Mouse (Mus musculus) monocyte, adult 2 months (primary cell): ENCODE results near the gene Ttc14.

ENCODE experiments used
- DNase-seq, 2 experiments: peaks; one replicate each; pipeline ENCODE4 v3.0.0; 2022; ENCODE audit warnings: low spot score in 2 of 2, low read depth in 1 of 2

The Ttc14 gene

DNA sequence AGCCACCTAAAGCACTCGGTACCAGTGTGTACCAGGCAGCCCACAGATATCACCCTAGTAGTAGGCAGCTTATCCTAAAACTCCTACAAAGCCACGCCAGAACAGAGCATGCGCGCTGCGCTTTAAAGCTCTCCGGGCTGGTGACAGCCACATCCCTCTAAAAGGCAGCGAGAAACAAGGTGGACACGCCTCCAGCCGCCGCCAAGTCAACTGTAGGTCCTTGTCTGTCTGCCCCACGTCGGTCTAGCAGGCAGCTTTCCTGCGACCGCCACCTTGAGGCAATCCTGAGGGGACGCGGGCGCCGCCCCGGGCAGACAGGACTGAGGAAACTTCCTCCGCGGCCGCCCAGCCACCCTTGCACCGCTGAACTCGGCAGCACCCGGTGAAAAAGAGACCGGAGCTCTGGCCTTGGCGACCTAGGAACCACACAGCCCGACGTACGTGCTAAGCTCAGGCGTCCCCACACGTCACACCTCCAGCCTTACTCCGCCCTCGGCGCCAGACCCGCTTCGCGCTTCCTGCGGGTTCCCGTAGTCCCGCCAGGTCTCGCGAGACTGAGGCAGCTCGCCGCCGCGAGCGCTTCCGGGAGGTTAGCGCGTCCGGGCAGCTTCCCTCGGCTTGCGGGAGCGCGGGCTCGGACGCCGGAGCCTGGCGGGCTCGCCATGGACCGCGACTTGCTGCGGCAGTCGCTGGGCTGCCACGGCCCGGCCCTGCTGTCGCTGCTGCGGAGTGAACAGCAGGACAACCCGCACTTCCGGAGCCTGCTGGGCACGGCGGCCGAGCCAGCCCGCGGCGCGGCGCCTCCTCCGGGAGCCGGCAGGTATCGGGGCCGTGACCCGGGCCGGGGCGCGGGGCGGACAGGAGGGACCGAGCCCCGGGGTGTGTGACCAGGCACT lies at the start of gene Ttc14:
Gene Ttc14, plus strand, starts transcription at position 216 of the 896 bp plus-strand sequence.
- DNase-seq: peak; percentile 90 to 95

DNA sequence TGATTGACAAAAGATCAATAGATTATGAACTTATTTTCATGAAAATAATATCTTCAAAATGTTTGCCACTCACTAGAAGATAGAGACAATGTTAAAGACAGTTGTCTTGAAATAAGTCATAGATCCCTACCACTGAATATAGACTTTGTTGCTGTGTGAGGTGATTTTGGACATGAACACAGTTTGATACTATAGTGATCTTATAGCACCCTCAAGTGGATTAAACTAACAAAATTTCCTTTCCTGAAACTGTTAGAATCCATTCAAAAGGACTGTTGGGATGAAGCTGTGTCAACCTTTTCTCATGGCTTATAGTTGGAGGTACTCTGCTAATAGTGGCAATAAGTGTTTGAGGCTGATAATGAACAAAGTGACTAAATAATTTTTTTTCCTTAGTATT lies 8.7 kb upstream of the Ttc14 start:
- DNase-seq: no peak

DNA sequence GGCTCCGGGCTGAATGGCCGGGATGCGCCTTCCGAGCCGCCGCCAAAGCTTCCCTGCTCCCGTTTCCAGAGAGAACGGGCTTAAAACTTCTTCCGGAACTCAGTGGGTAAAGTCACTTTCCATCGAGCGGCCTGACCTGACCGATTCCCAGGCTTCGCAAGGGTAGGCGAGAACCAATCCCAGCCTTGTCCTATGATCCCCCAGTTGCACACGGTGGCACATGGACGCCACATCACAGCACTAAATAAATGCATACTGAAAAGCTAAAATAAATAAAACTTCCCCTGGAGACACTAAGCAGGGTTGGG lies 835 bp downstream of the Ttc14 start:
- DNase-seq: no peak

DNA sequence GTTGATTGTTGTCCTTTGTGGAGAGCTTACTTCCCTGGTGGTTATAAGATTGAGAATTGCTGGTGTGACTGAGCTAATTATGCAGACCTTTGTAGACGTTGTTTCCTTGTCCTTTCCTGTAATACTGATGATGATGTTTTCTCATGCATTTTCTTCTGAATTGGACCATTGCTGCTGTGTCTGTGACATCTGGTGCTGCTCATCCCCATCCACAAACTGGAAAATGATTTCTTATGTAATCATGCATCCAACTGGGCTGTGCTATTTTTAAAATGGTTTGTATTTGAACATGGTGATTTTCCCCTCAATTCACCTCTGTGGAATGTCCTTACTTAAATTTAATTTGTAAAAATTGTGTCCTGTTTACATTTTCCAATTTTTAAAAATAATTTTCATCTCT lies 7.5 kb downstream of the Ttc14 start:
- DNase-seq: no peak

DNA sequence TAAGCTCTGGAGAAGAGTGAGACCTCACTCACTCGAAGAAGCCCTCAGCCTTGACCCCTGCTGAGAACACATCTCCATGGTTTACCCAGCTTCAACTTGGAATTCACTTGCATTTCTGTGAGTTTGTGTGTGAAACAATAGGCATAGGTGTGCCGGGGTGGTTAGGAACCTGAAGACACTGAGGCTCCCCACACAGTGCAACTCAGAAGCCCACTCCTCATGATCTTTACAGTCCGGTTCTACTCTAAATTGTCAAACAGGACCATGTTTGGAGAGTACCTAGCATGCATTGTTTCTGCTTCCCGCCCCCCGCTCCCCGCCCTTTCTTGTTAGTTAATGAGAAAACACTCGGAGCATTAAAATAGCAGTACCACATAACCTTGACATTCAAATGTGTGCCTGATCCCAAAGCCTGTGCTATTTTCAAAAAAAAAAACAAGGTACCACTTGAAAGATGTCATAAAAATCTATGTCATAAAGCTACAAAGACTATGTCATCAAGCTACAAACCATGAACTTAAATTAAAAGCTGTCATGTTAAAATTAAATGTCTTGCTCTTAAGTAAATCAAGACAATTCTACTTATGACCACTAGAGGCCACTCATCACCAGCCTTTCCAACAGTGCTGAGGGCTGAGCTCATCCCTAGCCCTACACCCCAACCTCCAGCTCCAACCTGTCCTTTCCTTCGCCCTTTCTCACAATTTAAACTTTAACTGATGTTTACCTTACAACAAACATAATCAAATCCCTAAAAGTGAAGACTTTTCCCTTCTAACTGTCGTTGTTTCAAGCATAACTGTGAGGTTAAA lies 24.7 kb downstream of the Ttc14 start:
- no peak for DNase-seq

DNA sequence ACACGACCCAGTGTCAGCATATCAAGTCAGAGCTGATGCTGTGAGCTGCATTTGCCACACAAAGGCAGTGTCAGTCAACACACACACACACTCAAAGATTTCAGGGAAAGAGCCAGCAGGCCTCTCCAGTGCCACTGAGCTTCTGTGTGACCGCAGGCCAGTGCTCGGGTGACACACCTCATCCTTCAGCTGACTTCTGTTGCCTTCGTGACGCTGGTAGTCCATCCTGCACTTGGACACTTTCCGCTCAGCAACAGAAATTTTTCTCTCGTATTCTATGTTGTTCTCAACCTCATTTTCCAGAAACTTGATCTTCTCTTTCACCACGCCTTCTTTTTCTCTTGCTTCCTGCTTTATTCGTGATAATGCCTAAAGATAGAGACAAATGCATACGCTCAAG lies 32.7 kb downstream of the Ttc14 start:
- DNase-seq: no peak

DNA sequence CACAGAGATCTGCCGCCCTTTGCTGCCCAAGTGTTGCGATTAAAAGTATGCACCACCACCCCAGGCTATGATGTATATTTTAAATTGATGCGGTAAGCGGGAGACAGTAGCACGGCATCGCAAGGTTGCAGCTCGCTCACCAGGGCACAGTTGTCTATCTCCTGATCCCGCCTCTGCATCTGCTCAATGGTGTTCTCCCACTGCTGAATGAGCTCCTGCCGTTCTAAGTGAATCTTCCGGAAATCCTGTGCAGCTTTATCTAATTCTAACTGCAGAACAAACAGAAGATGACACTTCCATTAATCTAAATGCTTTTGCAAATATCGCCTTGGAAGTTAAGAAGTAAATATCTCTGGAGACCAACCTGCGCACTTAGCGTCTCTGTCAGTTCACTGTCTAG lies 36.9 kb downstream of the Ttc14 start:
- no peak for DNase-seq

DNA sequence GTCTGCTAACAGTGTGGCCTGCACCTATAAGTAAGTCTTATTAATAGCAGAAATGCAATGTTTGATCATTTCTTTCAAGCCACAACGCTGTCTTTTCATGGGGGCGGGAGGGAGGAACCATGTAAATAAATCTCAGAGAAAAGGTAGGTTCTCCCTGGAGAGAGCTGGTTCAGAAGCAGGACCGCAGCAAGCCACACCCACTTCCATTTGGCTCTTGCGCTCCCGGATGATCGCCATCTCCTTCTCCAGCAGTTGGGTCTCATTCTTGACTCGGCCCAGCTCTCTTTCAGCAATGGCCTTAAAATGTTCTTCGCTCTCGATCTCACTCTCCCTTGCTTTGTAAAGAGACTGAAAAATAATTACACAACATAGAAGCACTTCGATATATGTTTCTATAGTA lies 39.2 kb downstream of the Ttc14 start:
- DNase-seq: no peak

DNA sequence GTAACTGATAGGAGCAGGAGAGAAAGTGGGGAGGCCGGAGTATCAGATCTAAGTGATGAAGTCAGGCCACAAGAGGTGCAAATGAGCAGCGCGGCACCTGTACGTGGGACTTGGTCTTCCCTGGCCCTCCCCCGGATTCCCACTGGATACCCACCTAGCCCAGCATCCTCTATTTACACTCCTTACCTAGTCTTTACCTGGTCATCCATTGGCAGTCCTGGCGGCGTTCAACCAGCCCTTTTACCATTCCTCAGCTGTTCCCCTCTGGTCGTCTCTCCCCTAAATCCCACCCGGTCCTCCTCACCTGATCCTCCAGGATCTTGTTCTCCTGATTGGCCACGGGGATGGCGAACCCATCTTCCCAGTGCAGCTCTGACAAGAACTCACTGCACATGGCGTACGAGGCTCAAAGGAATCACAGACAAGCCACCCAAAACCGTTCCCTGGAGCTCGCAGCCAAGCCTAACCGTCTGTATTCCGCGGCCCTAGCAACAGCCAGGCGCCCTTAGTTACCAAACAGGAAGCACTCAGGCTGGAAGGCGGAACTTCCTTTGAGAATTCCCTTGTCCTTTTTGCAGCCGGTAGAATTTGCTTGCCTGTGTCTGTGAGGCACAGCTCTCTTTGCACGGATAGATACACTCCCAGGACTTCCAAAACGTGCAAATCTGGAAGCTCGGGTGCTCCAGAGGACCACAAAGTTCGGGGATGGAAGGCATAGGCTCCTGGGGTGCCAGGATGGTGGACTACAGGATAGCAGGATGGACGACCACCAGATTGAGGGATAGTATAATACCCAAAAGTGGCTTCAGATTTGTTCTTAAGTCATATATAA lies 44.4 kb downstream of the Ttc14 start, which contains the start of gene Ccdc39:
Gene Ccdc39, minus strand, starts transcription at position 510 of the 832 bp plus-strand sequence.
- DNase-seq: peak in 1 of 2 experiments; percentile 28

DNA sequence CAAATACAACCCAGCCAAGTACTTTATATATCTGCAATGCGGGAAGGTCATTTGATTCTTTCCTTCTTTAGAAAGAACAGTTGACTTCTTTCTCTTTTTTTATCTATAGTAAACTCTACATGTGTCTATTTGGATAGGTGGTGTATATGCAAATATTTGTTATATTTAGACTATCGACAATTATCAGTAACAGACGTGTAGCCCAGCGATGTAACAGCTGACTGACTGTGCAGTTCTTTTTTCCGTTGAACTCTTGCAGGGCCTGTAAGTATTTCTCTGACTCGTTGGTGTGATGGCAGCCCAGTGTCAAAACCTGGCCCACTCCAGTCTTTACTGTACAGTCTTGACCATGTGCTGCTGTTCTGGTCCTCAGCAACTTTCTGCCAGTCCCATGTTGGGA lies 47.0 kb downstream of the Ttc14 start:
- DNase-seq: no peak

DNA sequence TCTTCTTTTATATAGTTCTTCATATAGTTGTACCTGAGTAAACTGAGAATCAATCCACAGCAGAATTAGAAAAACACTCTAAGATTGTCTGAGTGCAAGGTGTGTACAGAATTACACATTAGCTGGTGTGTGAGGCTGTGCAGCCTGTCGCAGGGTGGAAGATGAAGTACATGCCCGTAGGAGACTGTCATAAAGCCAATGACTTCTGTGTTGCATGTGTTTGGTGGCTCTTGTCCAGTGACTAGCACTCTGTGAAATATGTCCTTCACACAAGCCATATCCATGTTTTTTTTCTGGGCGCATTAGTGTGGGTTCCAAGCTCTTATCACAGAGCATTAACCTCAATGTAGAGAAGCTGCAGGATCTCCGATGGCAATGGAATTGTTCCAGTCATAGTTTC lies 51.2 kb downstream of the Ttc14 start:
- no peak for DNase-seq

DNA sequence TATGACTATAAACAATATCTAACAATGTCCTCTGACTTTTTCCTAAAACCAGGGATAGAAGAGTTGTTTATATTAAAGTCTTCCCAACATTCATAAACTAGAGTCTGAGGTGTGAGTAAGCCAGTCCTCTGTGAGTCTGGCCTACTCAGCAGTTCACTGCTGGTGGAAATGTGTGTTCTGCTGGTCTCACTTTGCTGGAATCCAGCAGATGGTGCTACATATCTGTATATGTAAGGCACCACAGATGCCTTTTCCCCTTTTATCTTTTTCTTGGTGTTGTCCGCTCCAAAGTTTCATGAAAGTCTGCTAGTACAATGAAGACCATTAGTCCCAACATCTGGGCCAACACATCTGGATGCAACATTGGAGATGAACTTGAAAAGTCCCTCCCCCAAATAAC lies 53.4 kb downstream of the Ttc14 start:
- DNase-seq: no peak

DNA sequence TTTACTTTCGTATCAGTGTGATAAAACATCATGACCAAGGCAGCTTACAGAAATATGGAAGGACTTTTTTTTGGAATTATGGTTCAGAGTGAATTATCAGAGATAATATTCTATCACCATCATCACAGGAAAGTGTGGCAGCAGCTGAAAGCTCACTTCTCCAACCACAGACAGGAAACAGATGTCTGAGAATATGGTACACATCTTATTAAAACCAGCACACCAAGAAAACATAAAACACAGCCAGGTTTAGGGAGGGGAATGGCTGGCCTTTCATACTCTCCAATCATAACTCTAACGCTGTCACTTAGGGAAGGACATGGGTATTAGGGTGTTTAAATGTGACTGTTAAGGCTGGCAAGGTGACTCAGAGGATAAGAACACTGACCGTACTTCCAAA lies 59.3 kb downstream of the Ttc14 start:
- DNase-seq: no peak

DNA sequence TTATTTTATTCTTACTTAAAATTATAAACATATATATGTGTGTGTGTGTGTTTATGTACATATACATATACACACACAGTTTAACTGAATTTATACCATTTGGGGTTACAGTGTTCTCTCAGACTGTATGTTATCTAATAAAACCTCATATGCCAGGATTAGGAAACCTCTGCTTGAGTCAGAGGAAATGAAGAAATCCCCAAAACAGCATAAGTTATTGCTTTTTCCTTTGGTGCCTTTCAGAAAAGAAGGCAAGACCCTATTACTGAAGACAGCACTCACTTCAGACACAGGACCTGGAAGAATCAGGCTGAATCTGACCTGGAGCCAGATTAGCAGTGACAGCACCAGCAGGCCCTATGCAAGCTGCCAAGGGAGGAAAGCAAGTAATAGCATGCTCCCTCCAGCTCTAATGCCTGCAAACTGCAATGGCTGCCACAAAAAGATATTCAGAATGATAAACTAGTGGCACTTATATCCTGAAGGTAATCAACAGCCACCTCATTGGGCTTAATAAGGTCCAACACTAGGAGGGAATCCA lies 64.4 kb downstream of the Ttc14 start:
- no peak for DNase-seq
